Mouse (Mus musculus): ENCODE measurements at regions not wholly inside any gene's neighbourhood (a gene's known extent, or its start where the extent isn't known, plus 50 kb on each side); places are given as distances from the start of the nearest gene placed in this dataset.

GRCm38 (mm10) chr11:112400069-112400468, 382.0 kb upstream of the Sox9 start:
- DNase-seq (ENCODE audit: low read depth, low spot score), result no peak

GRCm38 (mm10) chr11:112407681-112408080, 374.3 kb upstream of the Sox9 start:
- DNase-seq (ENCODE audit: low read depth, low spot score), result no peak

GRCm38 (mm10) chr11:112412434-112412833, 369.6 kb upstream of the Sox9 start:
- DNase-seq (ENCODE audit: low read depth, low spot score), result no peak

GRCm38 (mm10) chr11:112442639-112443038, 339.4 kb upstream of the Sox9 start:
- peak; percentile 65 for DNase-seq (ENCODE audit: low read depth, low spot score)

GRCm38 (mm10) chr11:112443890-112444289, 338.1 kb upstream of the Sox9 start:
- DNase-seq (ENCODE audit: low read depth, low spot score), result peak; percentile 71

- DNase-seq (ENCODE audit: low read depth, low spot score), result no peak
Observed at GRCm38 (mm10) chr11:112449632-112450031, 332.4 kb upstream of the Sox9 start.

GRCm38 (mm10) chr11:112450227-112450626, 331.8 kb upstream of the Sox9 start:
- DNase-seq (ENCODE audit: low read depth, low spot score), result peak; percentile 51

GRCm38 (mm10) chr11:112458075-112458474, 323.9 kb upstream of the Sox9 start:
- DNase-seq (ENCODE audit: low read depth, low spot score), result no peak

- no peak for DNase-seq (ENCODE audit: low read depth, low spot score)
Observed at GRCm38 (mm10) chr11:112463121-112463520, 318.9 kb upstream of the Sox9 start.

- DNase-seq (ENCODE audit: low read depth, low spot score), result no peak
Observed at GRCm38 (mm10) chr11:112464386-112464785, 317.6 kb upstream of the Sox9 start.

GRCm38 (mm10) chr11:112470336-112470735, 311.7 kb upstream of the Sox9 start:
- peak; percentile 96 for DNase-seq (ENCODE audit: low read depth, low spot score)

- peak; percentile 89 for DNase-seq (ENCODE audit: low read depth, low spot score)
Observed at GRCm38 (mm10) chr11:112473237-112473636, 308.8 kb upstream of the Sox9 start.

- DNase-seq (ENCODE audit: low read depth, low spot score), result peak; percentile 44
Observed at GRCm38 (mm10) chr11:112473681-112474080, 308.3 kb upstream of the Sox9 start.

- no peak for DNase-seq (ENCODE audit: low read depth, low spot score)
Observed at GRCm38 (mm10) chr11:112480360-112480759, 301.7 kb upstream of the Sox9 start.

- DNase-seq (ENCODE audit: low read depth, low spot score), result peak; percentile 19
Observed at GRCm38 (mm10) chr11:112501781-112502180, 280.2 kb upstream of the Sox9 start.

- DNase-seq (ENCODE audit: low read depth, low spot score), result no peak
Observed at GRCm38 (mm10) chr11:112519076-112519475, 262.9 kb upstream of the Sox9 start.

GRCm38 (mm10) chr11:112524983-112525382, 257.0 kb upstream of the Sox9 start:
- peak; percentile 18 for DNase-seq (ENCODE audit: low read depth, low spot score)

- DNase-seq (ENCODE audit: low read depth, low spot score), result no peak
Observed at GRCm38 (mm10) chr11:112542573-112542972, 239.5 kb upstream of the Sox9 start.

GRCm38 (mm10) chr11:112543473-112543872, 238.6 kb upstream of the Sox9 start:
- no peak for DNase-seq (ENCODE audit: low read depth, low spot score)

- peak; percentile 73 for DNase-seq (ENCODE audit: low read depth, low spot score)
Observed at GRCm38 (mm10) chr11:112545231-112546010, 236.6 kb upstream of the Sox9 start.

- no peak for DNase-seq (ENCODE audit: low read depth, low spot score)
Observed at GRCm38 (mm10) chr11:112546162-112546561, 235.9 kb upstream of the Sox9 start.

GRCm38 (mm10) chr11:112552838-112553237, 229.2 kb upstream of the Sox9 start:
- DNase-seq (ENCODE audit: low read depth, low spot score), result no peak

GRCm38 (mm10) chr11:112563027-112563426, 219.0 kb upstream of the Sox9 start:
- no peak for DNase-seq (ENCODE audit: low read depth, low spot score)

Measured in 3T3-L1 (cell line).